Mouse (Mus musculus): Measurements from ENCODE around the gene Rpl21.

GRCm38 (mm10) chr5:146823005-146823404 is 9.7 kb upstream of the Rpl21 start:
- no peak for TF ChIP-seq CTCF (IDR thresholded peaks at IDR 0.05; ENCODE audit: low read depth, low read length)
- no peak for TF ChIP-seq POLR2A (IDR thresholded peaks at IDR 0.05; ENCODE audit: borderline replicate concordance, low read depth, low read length)

Data from bone marrow macrophage, adult 2 months (primary cell).